Mouse (Mus musculus): ENCODE measurements around the gene Prkar2b.

Prkar2b gene

GRCm38 (mm10) chr12:32061090-32061930 is at the start of gene Prkar2b:
Gene Prkar2b (minus strand): TSS chr12:32061296.
- in situ Hi-C loops (cut with MboI, MseI) = no loop called here

- in situ Hi-C loops (cut with MboI, MseI) = no loop called here
Measured at GRCm38 (mm10) chr12:32109201-32109600, 48.1 kb upstream of the Prkar2b start.

- in situ Hi-C loops (cut with MboI, MseI) = no loop called here
Measured at GRCm38 (mm10) chr12:32104955-32105521, 43.9 kb upstream of the Prkar2b start.

GRCm38 (mm10) chr12:32104451-32104862 is 43.4 kb upstream of the Prkar2b start:
- in situ Hi-C loops (cut with MboI, MseI) = no loop called here

GRCm38 (mm10) chr12:32101306-32101705 is 40.2 kb upstream of the Prkar2b start:
- in situ Hi-C loops (cut with MboI, MseI) = no loop called here

- in situ Hi-C loops (cut with MboI, MseI) = no loop called here
Measured at GRCm38 (mm10) chr12:32099686-32100206, 38.6 kb upstream of the Prkar2b start.

- in situ Hi-C loops (cut with MboI, MseI) = no loop called here
Measured at GRCm38 (mm10) chr12:32098596-32098995, 37.5 kb upstream of the Prkar2b start.

GRCm38 (mm10) chr12:32097107-32097506 is 36.0 kb upstream of the Prkar2b start:
- in situ Hi-C loops (cut with MboI, MseI) = no loop called here

- in situ Hi-C loops (cut with MboI, MseI) = no loop called here
Measured at GRCm38 (mm10) chr12:32095164-32095563, 34.1 kb upstream of the Prkar2b start.

- in situ Hi-C loops (cut with MboI, MseI) = no loop called here
Measured at GRCm38 (mm10) chr12:32092452-32092851, 31.4 kb upstream of the Prkar2b start.

- in situ Hi-C loops (cut with MboI, MseI) = no loop called here
Measured at GRCm38 (mm10) chr12:32088566-32088965, 27.5 kb upstream of the Prkar2b start.

GRCm38 (mm10) chr12:32087339-32087738 is 26.2 kb upstream of the Prkar2b start:
- in situ Hi-C loops (cut with MboI, MseI) = no loop called here

GRCm38 (mm10) chr12:32086874-32087273 is 25.8 kb upstream of the Prkar2b start:
- in situ Hi-C loops (cut with MboI, MseI) = no loop called here

GRCm38 (mm10) chr12:32085856-32086255 is 24.8 kb upstream of the Prkar2b start:
- in situ Hi-C loops (cut with MboI, MseI) = no loop called here

GRCm38 (mm10) chr12:32085189-32085588 is 24.1 kb upstream of the Prkar2b start:
- in situ Hi-C loops (cut with MboI, MseI) = no loop called here

- in situ Hi-C loops (cut with MboI, MseI) = no loop called here
Measured at GRCm38 (mm10) chr12:32084601-32085000, 23.5 kb upstream of the Prkar2b start.

- in situ Hi-C loops (cut with MboI, MseI) = no loop called here
Measured at GRCm38 (mm10) chr12:32080692-32081091, 19.6 kb upstream of the Prkar2b start.

- in situ Hi-C loops (cut with MboI, MseI) = no loop called here
Measured at GRCm38 (mm10) chr12:32077403-32077802, 16.3 kb upstream of the Prkar2b start.

- in situ Hi-C loops (cut with MboI, MseI) = no loop called here
Measured at GRCm38 (mm10) chr12:32075831-32076715, 15.0 kb upstream of the Prkar2b start.

- in situ Hi-C loops (cut with MboI, MseI) = no loop called here
Measured at GRCm38 (mm10) chr12:32074271-32074670, 13.2 kb upstream of the Prkar2b start.

- in situ Hi-C loops (cut with MboI, MseI) = no loop called here
Measured at GRCm38 (mm10) chr12:32066004-32066403, 4.9 kb upstream of the Prkar2b start.
